Mouse (Mus musculus) gastrocnemius, postnatal 14 days (tissue): ENCODE results near the gene Slc6a4. TPM values are rescaled to one million over a fixed set of nuclear protein-coding genes. Genes with fewer than 3 reads are reported as not detected.

Experiments used
- DNase-seq: peaks from one replicate; pipeline ENCODE4 v3.0.0; 2021; ENCODE audit warnings: mixed read lengths
- intact Hi-C: fragments of 180-260 bp; cut with DNase I; formaldehyde crosslinking; loops from one replicate; pipeline ENCODE4 v1.15.1; 2025; ENCODE audit warnings: low total_unique reads
- long read RNA-seq, 2 experiments: library from polyadenylated mRNA; stranded (forward); transcript quantifications; one replicate each; pipeline ENCODE4 v2.0.0; 2021
- total RNA-seq, 2 experiments: library from RNA; stranded (reverse); gene quantifications; 2 replicates each; pipeline ENCODE4 v1.2.3; 2021

Slc6a4 gene
- total RNA-seq: under 1 TPM; 0.40 to 0.49 TPM
- long read RNA-seq, experiment 1: 0 reads
- long read RNA-seq, experiment 2: 0 reads

GRCm38 (mm10) chr11:76997916-76998704 lies at the start of gene Slc6a4:
Gene Slc6a4 (plus strand): TSS chr11:76998603.
- no peak for DNase-seq
- intact Hi-C loops: loop anchor here (5.0 kb wide), 1 partner anchor 94 kb away; no protein-coding TSS in a partner anchor

- DNase-seq: no peak
- intact Hi-C loops: no loop called here
These were observed 44.9 kb upstream of the Slc6a4 start for GRCm38 (mm10) chr11:76953536-76953935.

- intact Hi-C loops: no loop called here
These were observed 32.7 kb upstream of the Slc6a4 start for GRCm38 (mm10) chr11:76965703-76966102.

GRCm38 (mm10) chr11:76970328-76970727 lies 28.1 kb upstream of the Slc6a4 start:
- DNase-seq: no peak
- intact Hi-C loops: no loop called here

More at GRCm38 (mm10) chr11:76965703-76966102, 32.7 kb upstream of the Slc6a4 start:
- DNase-seq: no peak

- no peak for DNase-seq
- intact Hi-C loops: no loop called here
These were observed 23.6 kb upstream of the Slc6a4 start for GRCm38 (mm10) chr11:76974680-76975319.

- DNase-seq: no peak
- intact Hi-C loops: no loop called here
These were observed 16.7 kb upstream of the Slc6a4 start for GRCm38 (mm10) chr11:76981570-76982141.

GRCm38 (mm10) chr11:76982415-76982814 lies 16.0 kb upstream of the Slc6a4 start:
- no peak for DNase-seq
- intact Hi-C loops: no loop called here

GRCm38 (mm10) chr11:76983641-76984040 lies 14.8 kb upstream of the Slc6a4 start:
- intact Hi-C loops: no loop called here
- DNase-seq: no peak

- intact Hi-C loops: no loop called here
- DNase-seq: no peak
These were observed 14.2 kb upstream of the Slc6a4 start for GRCm38 (mm10) chr11:76984173-76984572.

GRCm38 (mm10) chr11:76990839-76991238 lies 7.6 kb upstream of the Slc6a4 start:
- intact Hi-C loops: no loop called here
- DNase-seq: no peak

GRCm38 (mm10) chr11:76992886-76993285 lies 5.5 kb upstream of the Slc6a4 start:
- no peak for DNase-seq
- intact Hi-C loops: no loop called here

- no peak for DNase-seq
- intact Hi-C loops: loop anchor here (5.0 kb wide), 1 partner anchor 96 kb away; no protein-coding TSS in a partner anchor
These were observed 2.3 kb upstream of the Slc6a4 start for GRCm38 (mm10) chr11:76995966-76996672.

- intact Hi-C loops: loop anchor here (5.0 kb wide), 1 partner anchor 95 kb away; no protein-coding TSS in a partner anchor
- DNase-seq: peak; percentile 74
These were observed 1.1 kb upstream of the Slc6a4 start for GRCm38 (mm10) chr11:76997305-76997704.

- intact Hi-C loops: loop anchor here (5.0 kb wide), 1 partner anchor 94 kb away; no protein-coding TSS in a partner anchor
- no peak for DNase-seq
These were observed 363 bp downstream of the Slc6a4 start for GRCm38 (mm10) chr11:76998705-76999226.

GRCm38 (mm10) chr11:77000741-77001140 lies 2.3 kb downstream of the Slc6a4 start:
- intact Hi-C loops: no loop called here
- DNase-seq: no peak

- intact Hi-C loops: no loop called here
- DNase-seq: no peak
These were observed 4.0 kb downstream of the Slc6a4 start for GRCm38 (mm10) chr11:77002361-77002760.

GRCm38 (mm10) chr11:77005881-77006280 lies 7.5 kb downstream of the Slc6a4 start:
- no peak for DNase-seq
- intact Hi-C loops: no loop called here

GRCm38 (mm10) chr11:77006616-77007015 lies 8.2 kb downstream of the Slc6a4 start:
- no peak for DNase-seq
- intact Hi-C loops: no loop called here
